Mouse (Mus musculus) forebrain, embryonic 14.5 days (tissue): ENCODE results near the gene Slc22a23. TPM values are rescaled to one million over a fixed set of nuclear protein-coding genes. Genes with fewer than 3 reads are reported as not detected.
A peak's percentile ranks its signal among the peaks of the same experiment; 100 is the strongest.

Experiments used
- ATAC-seq: fragments of 200-750 bp; cut with Nextera tagmentation; 2 replicates; pipeline ENCODE4 v1.8.0; 2017; ENCODE audit warnings: mild to moderate bottlenecking, moderate library complexity
- DNase-seq: peaks from one replicate; pipeline ENCODE4 v3.0.0-alpha.2; 2015; ENCODE audit warnings: low spot score
- H3K27ac ChIP-seq: fragments of 300-500 bp; sonication (generic); 2 replicates; pipeline ENCODE4 v1.5.1; 2014; ENCODE audit warnings: low read depth, mild to moderate bottlenecking, control low read depth, low read length, moderate library complexity
- H3K27me3 ChIP-seq: fragments of 300-500 bp; sonication (generic); replicated peaks from 2 replicates; pipeline ENCODE4 v1.6.1; 2014; ENCODE audit warnings: low read length, control low read depth, mixed read lengths; ENCODE audit not compliant: control insufficient read depth, insufficient read depth
- H3K36me3 ChIP-seq: fragments of 300-500 bp; sonication (generic); 2 replicates; pipeline ENCODE4 v1.6.1; 2014; ENCODE audit warnings: low read length, control low read depth; ENCODE audit not compliant: control insufficient read depth, insufficient read depth
- H3K4me1 ChIP-seq: fragments of 300-500 bp; sonication (generic); 2 replicates; pipeline ENCODE4 v1.6.1; 2014; ENCODE audit warnings: antibody characterized with exemption, low read length, control low read depth; ENCODE audit not compliant: control insufficient read depth, insufficient read depth
- H3K4me2 ChIP-seq: fragments of 300-500 bp; sonication (generic); 2 replicates; pipeline ENCODE4 v1.6.1; 2014; ENCODE audit warnings: mild to moderate bottlenecking, control low read depth, low read length
- H3K4me3 ChIP-seq: fragments of 300-500 bp; sonication (generic); 2 replicates; pipeline ENCODE4 v1.5.1; 2014; ENCODE audit warnings: low read depth, low read length, control low read depth
- H3K9ac ChIP-seq: fragments of 300-500 bp; sonication (generic); 2 replicates; pipeline ENCODE4 v1.6.1; 2014; ENCODE audit warnings: mild to moderate bottlenecking, low read length, control low read depth, moderate library complexity
- H3K9me3 ChIP-seq: fragments of 300-500 bp; sonication (generic); replicated peaks from 2 replicates; pipeline ENCODE4 v1.6.1; 2016; ENCODE audit warnings: low read length, control low read depth, mixed read lengths; ENCODE audit not compliant: control insufficient read depth
- WGBS: fragments of 180-500 bp; shearing (Covaris S2); extraction: QIAGEN DNeasy Blood & Tissue Kit; methylation state at CpG from one replicate; pipeline ENCODE4 v1.1.7; 2014; 5-methylcytosine and 5-hydroxymethylcytosine counted together
- polyA plus RNA-seq: library from polyadenylated mRNA; unstranded; fragments of >200 nt; fragmentation: Nextera tagmentation; extraction: Ambion mirVana; gene quantifications from 2 replicates; pipeline ENCODE4 v1.2.1, GENCODE M21; 2014

The Slc22a23 gene
- polyA plus RNA-seq, 1 experiment from 2014 or later = 14.2 TPM

DNA sequence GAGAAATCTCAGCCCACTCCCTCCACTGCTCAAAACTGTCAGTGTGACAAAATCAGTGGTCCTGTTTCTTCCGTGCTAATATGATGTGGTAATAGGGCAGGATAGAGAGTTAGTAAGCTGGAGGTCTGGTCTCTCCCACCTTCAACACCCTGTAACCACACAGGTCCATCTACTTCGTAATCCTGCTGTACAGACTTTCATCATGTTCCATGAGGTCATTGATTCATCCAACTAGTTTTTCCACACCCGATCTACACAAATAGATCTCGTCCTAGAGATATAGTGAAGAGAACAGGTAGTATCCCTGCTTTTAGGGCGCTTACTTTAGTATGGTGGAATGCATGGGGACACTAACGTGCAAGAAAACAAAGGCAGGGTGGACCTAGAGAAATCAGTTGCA is 63.6 kb downstream of the Slc22a23 start:
- H3K4me2 ChIP-seq = no peak overlapping the region
- DNase-seq = no peak
- no peak overlapping the region for H3K27ac ChIP-seq
- WGBS = 93% methylated on average over 6 of the region's 6 CpGs
- H3K36me3 ChIP-seq = 0 out of 2 replicates have a peak, but pooled peaks cover 3% of the 10 kb centered on the region
- ATAC-seq = no peak
- H3K4me3 ChIP-seq = no peak overlapping the region
- H3K4me1 ChIP-seq = 0 out of 2 replicates have a peak, but pooled peaks cover 2% of the 10 kb centered on the region
- no peaks in the 10 kb centered on the region for H3K9me3 ChIP-seq
- no peak overlapping the region for H3K9ac ChIP-seq
- no peaks in the 10 kb centered on the region for H3K27me3 ChIP-seq

- Histone ChIP-seq H3K4me2 (no peak overlapping the region), H3K4me1 (0 out of 2 replicates have a peak, but pooled peaks cover 2% of the 10 kb centered on the region), H3K27me3 (no peaks in the 10 kb centered on the region), H3K4me3 (no peak overlapping the region), H3K9me3 (no peaks in the 10 kb centered on the region), H3K27ac (no peak overlapping the region), H3K36me3 (0 out of 2 replicates have a peak, but pooled peaks cover 3% of the 10 kb centered on the region), H3K9ac (no peak overlapping the region)
- DNase-seq = no peak
- ATAC-seq = no peak
- 68% methylated on average over 5 of the region's 5 CpGs for WGBS
These were observed 66.2 kb downstream of the Slc22a23 start for GRCm38 (mm10) chr13:34278759-34279270.

DNA sequence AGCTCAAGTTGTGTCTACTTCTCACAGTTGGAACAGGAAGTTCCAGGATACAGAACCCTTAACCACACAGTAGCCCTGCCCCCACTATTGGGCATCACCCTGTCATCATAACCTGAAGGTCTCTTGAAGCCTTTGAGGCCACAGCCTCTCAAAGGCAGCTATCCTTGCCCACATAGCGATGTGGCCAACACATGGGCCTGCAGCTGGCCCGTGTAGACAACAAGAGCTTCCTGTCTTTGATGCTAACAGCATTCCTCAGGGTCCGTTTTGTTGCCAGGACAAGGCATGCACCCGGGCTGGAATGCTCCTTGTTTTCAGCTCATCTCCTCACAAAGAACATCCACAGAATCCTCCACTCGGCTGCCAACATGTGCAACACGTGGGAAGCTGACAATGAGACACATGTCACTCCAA is 66.7 kb downstream of the Slc22a23 start:
- no peak overlapping the region for H3K4me3 ChIP-seq
- H3K9me3 ChIP-seq = no peaks in the 10 kb centered on the region
- no peak overlapping the region for H3K9ac ChIP-seq
- 0 out of 2 replicates have a peak, but pooled peaks cover 3% of the 10 kb centered on the region for H3K36me3 ChIP-seq
- ATAC-seq (no peak), DNase-seq (peak; percentile 25)
- WGBS = 55% methylated on average over 6 of the region's 6 CpGs
- no peak overlapping the region for H3K27ac ChIP-seq
- H3K4me2 ChIP-seq = no peak overlapping the region
- no peaks in the 10 kb centered on the region for H3K27me3 ChIP-seq
- H3K4me1 ChIP-seq = 0 out of 2 replicates have a peak, but pooled peaks cover 2% of the 10 kb centered on the region

DNA sequence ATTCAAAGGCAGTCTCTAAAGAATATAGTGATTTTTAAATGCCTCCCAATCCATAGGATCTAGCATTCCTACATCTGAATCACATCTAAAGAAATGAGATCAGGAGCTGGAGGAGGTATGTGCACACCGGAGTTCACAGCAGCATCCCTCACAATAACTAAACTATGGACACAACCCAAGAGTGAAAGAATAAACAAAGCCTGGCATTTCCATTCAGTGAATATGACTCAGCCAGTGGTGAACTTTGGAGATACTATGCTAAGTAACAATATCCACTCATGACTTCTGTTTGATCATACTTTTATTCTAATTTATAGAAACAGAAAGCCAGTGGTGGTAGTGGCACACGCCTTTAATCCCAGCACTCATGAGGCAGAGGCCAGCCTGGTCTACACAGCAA is 67.4 kb downstream of the Slc22a23 start:
- Histone ChIP-seq H3K4me1 (peaks cover 6% of the 10 kb centered on the region; the same call in 1 of the 2 replicates), H3K9me3 (no peaks in the 10 kb centered on the region), H3K27me3 (no peaks in the 10 kb centered on the region), H3K4me2 (no peak overlapping the region), H3K4me3 (no peak overlapping the region), H3K9ac (no peak overlapping the region), H3K36me3 (0 out of 2 replicates have a peak, but pooled peaks cover 3% of the 10 kb centered on the region), H3K27ac (no peak overlapping the region)
- 91% methylated on average over 2 of the region's 2 CpGs for WGBS
- DNase-seq (no peak), ATAC-seq (no peak)

GRCm38 (mm10) chr13:34277001-34277400 is 68.0 kb downstream of the Slc22a23 start:
- no peak overlapping the region for H3K27ac ChIP-seq
- WGBS = 90% methylated on average over 3 of the region's 3 CpGs
- no peak for DNase-seq

DNA sequence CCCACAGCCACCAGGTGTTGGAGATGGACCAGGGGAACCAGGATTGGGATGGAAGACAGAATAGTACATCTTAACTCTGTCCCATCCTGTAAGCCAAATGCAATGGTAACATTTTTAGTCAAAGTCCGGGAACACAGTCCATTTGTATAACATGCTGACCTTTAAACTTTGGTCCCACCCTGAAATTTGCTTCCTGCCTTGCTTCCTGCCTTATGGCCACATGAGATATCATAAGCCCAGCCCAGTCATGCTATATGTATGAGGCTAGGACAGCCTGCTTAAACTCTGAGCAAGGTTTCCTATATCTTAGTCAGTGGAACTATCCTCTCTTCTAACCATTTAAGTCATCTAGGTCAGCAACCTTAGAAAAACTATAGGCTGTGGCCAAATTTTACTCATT is 70.1 kb downstream of the Slc22a23 start:
- ATAC-seq (no peak), DNase-seq (no peak)
- H3K36me3 ChIP-seq = 0 out of 2 replicates have a peak, but pooled peaks cover 3% of the 10 kb centered on the region
- H3K4me2 ChIP-seq = no peak overlapping the region
- H3K4me3 ChIP-seq = no peak overlapping the region
- H3K27me3 ChIP-seq = no peaks in the 10 kb centered on the region
- H3K4me1 ChIP-seq = peaks cover 23% of the 10 kb centered on the region
- no peak overlapping the region for H3K9ac ChIP-seq
- H3K9me3 ChIP-seq = no peaks in the 10 kb centered on the region
- 100% methylated on average over 1 of the region's 1 CpGs for WGBS
- H3K27ac ChIP-seq = no peak overlapping the region

More at GRCm38 (mm10) chr13:34277001-34277400, 68.0 kb downstream of the Slc22a23 start:
- peaks cover 12% of the 10 kb centered on the region for H3K4me1 ChIP-seq
- no peak for ATAC-seq
- H3K9me3 ChIP-seq = no peaks in the 10 kb centered on the region
- no peak overlapping the region for H3K4me2 ChIP-seq
- H3K27me3 ChIP-seq = no peaks in the 10 kb centered on the region
- no peak overlapping the region for H3K9ac ChIP-seq
- 0 out of 2 replicates have a peak, but pooled peaks cover 3% of the 10 kb centered on the region for H3K36me3 ChIP-seq
- no peak overlapping the region for H3K4me3 ChIP-seq

DNA sequence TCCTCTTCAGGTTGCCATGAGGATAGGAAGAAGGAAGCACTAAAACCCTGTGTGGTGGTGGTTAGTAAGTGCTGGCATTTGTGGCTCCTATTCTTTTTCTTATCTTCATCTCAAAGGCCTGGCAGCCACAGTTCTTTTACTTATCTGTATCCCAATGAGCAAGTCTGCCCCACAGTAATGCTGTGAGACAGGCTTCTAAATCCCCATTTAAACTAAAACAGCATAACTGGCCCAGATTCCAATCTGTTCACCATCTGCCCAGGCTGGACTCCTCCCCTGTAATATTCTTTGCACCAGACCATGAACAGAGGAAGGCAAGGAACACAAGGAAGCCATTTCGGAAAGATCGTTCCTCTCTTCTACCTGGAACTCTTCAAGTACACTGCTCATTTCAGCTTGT is 70.6 kb downstream of the Slc22a23 start:
- Histone ChIP-seq H3K27me3 (no peaks in the 10 kb centered on the region), H3K4me1 (peaks cover 23% of the 10 kb centered on the region), H3K4me3 (no peak overlapping the region), H3K27ac (no peak overlapping the region), H3K36me3 (0 out of 2 replicates have a peak, but pooled peaks cover 3% of the 10 kb centered on the region), H3K9me3 (no peaks in the 10 kb centered on the region), H3K9ac (no peak overlapping the region), H3K4me2 (no peak overlapping the region)
- DNase-seq = no peak
- WGBS = 99% methylated on average over 2 of the region's 2 CpGs
- ATAC-seq = no peak

DNA sequence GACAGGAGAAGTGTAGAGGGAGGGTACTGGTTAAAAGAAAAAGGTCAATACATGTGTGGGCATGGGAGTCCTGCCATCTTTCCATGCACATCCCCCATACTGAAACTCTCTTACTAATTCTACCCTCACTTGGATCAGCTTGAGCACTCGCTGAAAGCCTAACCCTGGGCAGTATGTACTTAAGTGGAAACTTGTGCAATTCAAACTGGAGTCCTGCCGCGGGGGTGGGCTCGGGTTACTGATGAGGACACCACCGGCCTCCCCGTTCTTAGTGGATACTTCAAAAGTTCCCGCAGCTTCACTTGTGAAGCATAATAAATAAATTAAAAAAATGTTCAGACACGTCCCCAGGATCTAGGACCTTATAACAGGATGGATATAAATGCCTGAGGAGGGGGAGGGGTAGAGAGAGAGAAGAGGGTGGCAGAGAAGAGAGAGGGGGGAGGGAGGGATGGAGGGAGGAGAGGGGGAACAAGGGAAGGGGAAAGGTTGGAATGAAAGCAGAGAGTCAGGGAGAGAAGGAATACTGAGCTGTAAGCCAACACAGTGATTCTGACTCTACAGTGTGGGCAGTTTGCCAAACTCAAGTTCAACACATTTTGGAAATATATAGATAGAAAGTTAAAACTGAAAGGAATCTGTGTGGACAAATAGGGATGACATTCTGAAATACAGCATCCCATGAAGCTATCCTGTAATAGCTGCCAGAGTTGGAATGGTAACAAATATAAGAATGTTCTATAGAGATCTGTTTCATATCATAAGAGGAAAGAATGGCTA is 72.5 kb downstream of the Slc22a23 start:
- Histone ChIP-seq H3K9me3 (no peaks in the 10 kb centered on the region), H3K4me1 (peaks cover 21% of the 10 kb centered on the region), H3K27ac (0 out of 2 replicates have a peak overlapping the region, but pooled peaks have one; percentile 29), H3K9ac (no peak overlapping the region), H3K4me2 (no peak overlapping the region), H3K27me3 (no peaks in the 10 kb centered on the region), H3K36me3 (0 out of 2 replicates have a peak, but pooled peaks cover 2% of the 10 kb centered on the region), H3K4me3 (no peak overlapping the region)
- DNase-seq = no peak
- WGBS = 13% methylated on average over 8 of the region's 8 CpGs
- no peak for ATAC-seq

GRCm38 (mm10) chr13:34271665-34272064 is 73.3 kb downstream of the Slc22a23 start:
- WGBS = 67% methylated on average over 2 of the region's 2 CpGs
- peak; percentile 66 for ATAC-seq
- Histone ChIP-seq H3K27ac (no peak overlapping the region), H3K9me3 (no peaks in the 10 kb centered on the region), H3K4me3 (no peak overlapping the region), H3K27me3 (no peaks in the 10 kb centered on the region), H3K36me3 (0 out of 2 replicates have a peak, but pooled peaks cover 2% of the 10 kb centered on the region), H3K4me2 (no peak overlapping the region), H3K4me1 (peaks cover 21% of the 10 kb centered on the region), H3K9ac (no peak overlapping the region)
- DNase-seq = peak; percentile 64
